Mouse (Mus musculus) A20 (cell line): ENCODE measurements around the gene Naa20.

ENCODE experiments used
- DNase-seq: peaks from one replicate; pipeline ENCODE4 v3.0.0-alpha.2; 2011; ENCODE audit warnings: low read depth, low spot score

Naa20 gene

DNA sequence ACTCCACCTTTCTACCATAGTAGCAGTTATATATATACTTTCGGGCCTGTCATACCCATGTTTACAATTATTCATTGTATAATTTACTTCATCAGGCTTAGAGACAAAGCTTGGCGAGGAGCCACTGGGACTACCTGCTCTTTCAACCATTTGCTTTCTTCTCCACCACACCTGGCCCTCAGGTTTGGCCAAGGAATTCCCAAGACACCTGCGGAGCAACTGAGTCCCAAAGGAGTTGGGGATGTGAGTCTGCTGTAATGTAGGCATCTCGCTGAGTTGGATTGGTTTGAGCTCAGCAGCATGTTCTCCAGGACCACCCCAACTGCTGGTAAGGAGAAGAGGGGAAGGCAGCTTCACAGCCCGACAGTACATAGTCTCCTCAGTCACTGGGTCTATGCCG lies at the start of gene Naa20:
Gene Naa20 (plus strand): TSS at position 239 of the 400 bp plus-strand sequence.
- DNase-seq: no peak

DNA sequence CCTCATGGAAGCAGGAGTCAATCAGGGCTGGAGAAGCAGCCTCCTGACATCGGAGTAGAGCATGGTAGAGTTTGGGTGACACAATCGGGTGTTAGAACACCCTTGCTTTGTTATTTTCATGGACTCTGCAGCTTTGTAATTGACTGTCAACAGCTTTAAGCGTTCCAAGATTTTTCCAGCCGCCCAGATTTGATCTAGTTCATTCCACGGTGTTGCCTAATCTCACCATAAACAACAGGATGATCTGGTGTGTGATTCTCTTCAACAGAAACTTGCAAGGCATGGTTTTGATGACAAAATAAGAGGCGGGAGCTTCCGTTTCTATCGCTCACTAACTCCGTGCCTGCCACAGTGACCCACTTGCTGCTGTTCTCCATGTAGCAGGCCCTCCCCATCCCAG lies 46.1 kb upstream of the Naa20 start:
- no peak for DNase-seq

DNA sequence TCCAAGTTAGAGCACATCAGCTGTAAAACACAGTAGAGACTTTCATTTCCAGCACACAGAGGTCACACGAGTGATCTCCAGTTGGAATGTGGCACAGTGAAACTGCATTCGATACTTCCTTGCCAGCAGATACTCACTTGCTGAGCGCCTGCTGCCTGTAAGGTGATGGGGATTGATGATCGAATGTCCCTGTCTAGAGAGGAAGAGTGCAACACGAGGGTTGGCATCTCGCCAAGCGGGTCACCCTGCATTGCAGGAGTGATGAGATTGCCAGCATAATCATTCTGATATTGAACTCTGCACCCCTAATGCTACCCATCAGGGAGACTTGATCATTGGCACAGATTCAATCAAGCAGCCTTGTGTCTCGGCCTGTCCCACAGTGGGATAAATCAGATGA lies 44.0 kb upstream of the Naa20 start:
- no peak for DNase-seq

DNA sequence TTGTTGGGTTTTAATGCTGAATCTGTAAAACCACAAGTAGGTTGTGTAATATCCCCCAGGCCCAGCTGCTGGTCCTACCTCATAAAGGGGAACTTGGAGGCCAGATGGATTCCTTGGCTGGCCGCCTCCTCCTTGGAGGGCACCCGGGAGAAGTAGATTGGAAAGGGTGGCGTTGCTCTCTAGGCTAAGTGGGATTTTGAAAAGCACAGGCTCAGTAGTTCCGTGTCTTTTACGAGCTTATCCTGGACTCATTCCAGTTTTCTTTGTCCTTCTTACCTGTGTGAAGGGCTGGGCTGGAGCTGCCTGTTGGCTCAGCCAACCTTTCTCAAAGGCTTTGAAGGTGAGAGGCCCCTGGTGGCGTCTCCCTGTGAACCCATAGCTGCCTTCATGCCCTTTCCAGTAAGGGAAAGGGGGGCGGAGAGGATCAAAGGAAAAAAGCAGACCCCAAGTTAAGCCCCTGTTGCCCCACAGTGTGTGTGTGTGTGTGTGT lies 42.4 kb upstream of the Naa20 start:
- no peak for DNase-seq

DNA sequence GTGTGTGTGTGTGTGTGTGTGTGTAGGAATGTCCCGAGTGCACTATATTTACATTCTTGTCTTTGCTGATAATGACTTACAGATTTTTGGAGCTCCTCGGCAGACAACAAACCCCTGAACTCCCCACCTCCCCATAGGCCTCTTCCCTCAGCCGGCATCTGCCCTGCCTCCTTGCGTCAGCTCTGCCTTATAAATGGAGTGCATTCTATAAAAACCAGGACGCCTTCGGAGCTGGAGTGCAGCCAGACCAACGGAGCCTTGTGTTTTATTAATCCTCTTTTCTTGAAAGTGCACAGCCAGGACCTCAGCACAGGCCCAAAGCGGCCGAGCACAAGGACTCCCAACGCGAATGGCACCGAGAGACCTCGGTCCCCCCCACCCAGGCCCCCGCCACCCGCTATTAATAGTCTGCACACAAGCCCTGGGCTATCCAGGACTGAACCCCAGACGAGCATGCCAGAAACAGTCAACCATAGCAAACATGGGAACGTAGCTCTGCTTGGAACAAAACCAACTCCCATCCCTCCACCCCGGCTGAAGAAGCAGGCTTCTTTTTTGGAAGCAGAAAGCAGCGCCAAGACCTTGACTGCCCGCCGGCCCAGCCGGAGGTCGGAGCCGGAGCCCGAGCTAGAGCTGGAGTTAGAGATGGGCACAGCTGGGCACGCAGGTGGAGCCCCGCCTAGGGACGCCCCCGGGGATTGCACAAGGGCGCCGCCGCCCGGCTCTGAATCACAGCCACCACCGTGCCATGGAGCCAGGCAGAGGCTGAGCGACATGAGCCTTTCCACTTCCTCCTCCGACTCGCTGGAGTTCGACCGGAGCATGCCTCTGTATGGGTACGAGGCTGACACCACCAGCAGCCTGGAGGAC lies 41.7 kb upstream of the Naa20 start:
- DNase-seq: peak; percentile 51

DNA sequence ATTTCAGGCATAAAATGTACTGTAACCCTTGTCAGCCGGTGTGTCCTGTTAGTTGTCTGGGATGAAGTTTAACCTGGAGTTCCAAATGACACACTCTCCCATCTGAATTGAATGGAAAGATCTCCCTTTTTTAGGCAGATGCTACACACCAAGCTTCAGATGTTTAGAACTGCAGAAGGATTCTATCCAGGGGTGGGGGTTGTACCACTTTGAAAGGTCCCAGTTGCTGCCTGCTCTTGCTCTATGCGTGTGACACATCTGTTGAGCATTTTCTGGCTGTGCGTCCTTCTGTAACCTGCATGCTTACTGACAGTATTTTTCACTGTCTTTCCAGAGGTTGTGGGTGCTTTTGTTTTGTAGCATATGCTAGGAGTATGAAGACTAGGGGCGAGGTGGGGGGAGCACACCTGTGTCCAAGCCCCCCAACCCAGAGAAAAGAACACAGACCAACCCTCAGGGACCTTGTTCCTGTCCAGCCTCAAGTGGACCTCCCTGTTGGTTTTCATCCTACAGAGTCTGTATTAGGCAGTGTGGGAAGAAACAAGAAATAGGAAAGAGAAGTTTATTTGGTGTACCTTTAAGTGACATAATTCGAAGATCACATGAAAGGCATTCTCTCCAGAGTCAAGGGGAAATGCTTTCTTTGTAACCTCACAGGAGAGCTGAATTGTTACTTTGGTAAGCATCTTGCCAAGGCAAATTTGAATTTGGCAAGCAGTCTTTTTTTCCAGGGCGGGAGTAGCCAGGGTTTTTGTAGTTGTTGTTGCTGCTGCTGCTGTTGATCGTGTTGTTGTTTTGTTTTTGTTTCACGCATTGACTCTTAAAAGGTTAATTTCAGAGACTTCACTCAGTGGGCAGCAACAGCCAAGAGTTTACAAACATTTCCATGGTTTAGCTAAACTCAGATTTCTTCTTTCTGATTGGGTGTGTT lies 40.4 kb upstream of the Naa20 start:
- DNase-seq: no peak

DNA sequence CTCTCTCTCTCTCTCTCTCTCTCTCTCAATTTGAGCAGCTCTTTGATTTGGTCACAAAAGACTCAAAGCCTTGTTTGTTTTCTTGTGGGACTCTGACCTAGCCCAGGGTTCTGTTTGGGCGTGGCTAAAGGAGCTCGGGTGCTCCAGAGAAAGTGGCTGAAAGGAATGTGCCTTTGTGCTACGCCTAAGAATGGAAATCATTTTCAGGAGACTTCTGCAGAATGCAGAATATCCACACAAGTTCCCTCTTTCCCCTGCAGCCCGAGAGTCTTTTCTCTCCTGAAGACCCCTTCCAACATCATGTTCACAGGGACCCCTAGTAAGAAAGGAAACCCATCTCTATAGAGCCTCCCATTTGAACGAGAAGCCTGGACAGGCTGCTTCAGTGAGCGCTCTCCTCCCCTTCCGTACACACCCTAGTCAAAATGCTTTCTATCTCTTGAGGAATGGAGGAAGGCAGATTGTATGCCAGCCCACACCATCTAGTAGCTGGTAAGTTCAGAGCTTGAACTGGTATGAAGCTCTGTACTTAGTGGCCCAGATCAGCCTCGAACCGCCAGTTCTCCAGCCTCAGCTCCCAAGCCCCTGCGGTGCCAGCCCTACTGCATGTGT lies 39.6 kb upstream of the Naa20 start:
- DNase-seq: no peak

DNA sequence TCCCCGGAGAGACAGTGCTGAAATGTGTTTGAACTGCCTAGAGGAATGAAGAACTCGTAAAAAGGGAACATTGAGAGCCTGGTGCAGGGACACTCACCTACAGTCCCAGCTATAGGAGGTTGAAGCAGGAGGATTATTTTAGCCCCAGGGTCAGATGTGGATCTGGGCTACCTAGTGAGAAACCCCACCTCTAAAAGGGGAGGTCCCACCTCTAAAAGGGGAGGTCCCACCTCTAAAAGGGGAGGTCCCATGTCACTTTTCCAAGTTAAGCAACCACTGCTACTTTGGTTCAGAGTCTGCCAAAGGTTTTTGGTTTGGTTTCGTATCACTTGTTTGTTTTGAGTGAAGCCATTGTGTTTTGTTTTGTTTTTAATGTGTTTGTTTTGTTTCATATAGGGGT lies 36.6 kb upstream of the Naa20 start:
- DNase-seq: peak; percentile 11

DNA sequence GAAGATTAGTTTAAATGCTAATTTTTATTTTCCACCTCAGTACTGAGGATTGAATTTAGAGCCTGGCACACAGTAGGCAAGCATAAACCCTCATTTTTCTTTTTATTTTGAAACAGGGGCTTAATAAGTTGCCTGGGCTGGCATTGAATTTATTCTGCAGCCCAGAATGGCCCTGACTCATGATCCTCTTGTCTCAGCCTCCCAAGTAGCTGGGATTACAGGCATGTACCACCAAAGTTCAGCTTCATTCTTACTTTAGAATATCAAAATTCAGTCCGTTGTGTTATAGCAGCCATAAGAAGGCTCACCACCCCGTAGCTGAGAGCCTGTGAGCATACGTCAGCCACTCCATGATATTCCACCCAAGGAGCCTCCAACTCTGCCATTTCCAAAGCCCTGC lies 35.7 kb upstream of the Naa20 start:
- no peak for DNase-seq

DNA sequence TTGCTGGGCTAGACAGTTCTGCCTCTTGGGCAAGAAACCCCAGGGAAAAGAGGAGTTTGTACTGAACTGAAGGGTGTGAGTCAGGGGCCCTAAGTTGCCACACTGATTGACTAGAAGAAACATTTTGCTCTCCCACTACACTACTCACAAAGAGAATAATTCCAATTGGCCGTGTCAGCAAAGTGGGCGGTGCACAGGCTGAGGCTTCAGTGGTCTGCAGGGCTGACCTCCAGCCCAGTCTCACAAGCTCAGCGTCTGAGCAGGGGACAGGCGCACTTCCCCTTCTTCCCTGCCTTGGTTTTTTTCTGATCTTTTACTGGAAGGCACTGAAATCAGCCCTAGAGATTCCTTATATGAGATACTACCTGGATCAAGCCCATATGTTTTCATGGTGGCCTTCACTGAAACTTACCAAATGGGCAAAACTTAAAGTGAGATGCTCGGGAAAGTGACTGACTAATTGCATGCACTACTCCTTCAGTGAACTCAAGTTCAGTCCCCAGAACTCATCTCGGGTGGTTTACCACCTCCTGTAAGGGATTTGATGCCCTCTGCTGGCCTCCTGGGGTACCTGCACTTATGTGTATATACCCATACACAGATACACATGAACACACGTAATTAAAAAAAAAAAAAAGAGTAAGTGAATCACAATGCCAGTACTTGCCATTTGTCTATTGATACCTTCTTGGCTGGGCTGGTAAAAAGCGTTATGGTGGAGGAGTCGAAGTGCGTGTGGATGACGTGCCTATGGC lies 35.0 kb upstream of the Naa20 start:
- DNase-seq: no peak

DNA sequence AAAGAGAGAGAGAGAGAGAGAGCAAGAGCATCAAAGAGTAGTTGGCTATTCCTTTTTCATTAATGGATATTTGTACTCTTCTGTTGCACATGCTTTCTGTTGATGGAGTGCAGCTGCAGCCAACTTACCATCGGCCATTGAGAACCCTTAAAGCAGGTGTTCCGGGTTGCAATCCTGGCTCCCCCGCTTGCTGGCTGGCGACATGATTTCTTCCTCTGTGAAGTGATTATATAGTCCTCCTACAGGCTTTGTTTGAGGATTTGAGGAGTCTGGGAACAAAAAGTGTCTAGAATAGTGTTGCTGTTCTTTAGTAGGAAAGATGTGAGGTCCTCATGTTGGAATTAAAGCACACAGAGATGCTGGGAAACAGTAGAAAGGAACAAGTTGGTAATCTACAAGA lies 30.6 kb upstream of the Naa20 start:
- DNase-seq: no peak

DNA sequence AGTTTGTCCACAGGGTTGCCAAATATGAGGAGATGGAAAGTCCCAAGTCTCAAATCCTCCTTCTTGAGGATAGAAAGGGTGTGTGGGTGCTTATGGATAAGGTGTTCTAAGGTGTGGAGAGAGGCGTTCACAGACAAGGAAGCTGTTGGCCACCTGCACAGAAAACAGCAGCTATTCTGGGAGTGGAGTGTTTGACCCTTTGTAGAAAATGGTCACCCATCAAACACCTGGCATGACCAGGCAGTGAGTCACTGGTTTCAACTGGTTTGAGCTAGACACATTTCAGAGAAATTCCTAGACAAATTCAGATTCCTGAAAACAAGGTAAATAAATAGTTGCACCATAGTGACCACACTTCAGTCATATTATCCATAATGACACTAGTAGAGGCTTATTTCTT lies 29.8 kb upstream of the Naa20 start:
- no peak for DNase-seq

DNA sequence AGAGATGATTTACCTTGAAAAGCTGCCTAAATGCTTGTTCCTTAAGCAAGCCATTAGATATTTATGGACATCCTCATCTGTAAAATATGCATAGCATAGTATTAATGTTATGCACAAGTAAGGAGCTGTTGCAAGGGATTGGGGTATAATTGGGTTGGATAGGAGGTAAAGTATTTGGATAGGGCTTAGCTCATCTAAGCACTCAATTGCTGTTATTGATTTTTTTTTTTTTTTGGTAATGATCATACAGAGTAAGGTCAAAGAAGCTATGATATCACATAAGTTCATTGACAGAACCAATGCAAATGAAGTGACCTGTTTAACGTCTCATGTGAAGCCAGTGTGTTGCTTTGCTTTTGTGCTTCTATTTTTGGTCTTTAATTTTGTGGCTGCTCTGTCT lies 27.9 kb upstream of the Naa20 start:
- DNase-seq: no peak

DNA sequence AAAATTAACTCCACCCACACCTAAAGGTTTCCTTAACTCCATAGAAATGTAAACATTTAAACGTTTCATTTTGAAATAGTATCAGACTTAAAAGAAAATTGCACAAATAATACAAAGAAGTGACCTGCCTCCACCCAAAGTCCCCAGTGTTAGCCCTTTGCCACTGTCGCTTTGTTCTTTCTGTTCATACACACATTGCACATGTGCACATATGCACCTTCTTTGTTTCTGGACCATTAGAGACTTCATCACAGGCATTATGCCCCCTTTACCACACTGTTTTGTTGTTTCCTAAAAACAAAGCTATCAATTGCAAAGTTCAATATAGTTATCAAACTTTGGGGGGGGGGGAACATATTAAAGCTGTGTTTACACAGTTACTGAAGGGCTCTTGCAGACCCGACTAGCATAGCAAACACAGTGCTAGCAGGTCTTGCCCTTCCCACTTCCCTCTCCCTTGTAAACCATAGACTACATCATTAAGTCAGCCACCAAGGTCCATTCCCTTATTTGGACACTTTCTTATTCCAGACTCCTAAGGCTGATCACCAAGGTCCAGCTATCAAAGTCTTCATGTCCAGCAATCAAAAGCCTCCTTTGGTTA lies 26.9 kb upstream of the Naa20 start:
- DNase-seq: no peak

DNA sequence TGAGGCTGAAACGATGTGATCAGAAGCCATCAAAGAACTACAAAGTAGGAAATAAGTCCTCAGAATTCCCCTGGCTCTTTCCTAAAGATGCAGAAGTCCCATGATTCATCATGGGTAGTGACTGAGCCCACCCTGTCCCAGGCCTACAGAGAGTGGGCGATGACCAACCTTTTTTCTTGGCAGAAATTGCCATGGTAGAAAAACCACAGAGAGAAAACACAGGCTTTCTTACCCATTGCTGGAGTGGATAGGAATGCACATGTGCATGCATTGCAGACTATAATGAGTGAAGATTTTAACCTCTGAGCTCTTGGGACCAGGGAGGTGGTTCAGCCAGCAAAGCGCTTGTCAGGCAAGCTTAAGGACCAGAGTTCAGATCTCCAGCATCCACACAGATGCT lies 24.7 kb upstream of the Naa20 start:
- DNase-seq: no peak

DNA sequence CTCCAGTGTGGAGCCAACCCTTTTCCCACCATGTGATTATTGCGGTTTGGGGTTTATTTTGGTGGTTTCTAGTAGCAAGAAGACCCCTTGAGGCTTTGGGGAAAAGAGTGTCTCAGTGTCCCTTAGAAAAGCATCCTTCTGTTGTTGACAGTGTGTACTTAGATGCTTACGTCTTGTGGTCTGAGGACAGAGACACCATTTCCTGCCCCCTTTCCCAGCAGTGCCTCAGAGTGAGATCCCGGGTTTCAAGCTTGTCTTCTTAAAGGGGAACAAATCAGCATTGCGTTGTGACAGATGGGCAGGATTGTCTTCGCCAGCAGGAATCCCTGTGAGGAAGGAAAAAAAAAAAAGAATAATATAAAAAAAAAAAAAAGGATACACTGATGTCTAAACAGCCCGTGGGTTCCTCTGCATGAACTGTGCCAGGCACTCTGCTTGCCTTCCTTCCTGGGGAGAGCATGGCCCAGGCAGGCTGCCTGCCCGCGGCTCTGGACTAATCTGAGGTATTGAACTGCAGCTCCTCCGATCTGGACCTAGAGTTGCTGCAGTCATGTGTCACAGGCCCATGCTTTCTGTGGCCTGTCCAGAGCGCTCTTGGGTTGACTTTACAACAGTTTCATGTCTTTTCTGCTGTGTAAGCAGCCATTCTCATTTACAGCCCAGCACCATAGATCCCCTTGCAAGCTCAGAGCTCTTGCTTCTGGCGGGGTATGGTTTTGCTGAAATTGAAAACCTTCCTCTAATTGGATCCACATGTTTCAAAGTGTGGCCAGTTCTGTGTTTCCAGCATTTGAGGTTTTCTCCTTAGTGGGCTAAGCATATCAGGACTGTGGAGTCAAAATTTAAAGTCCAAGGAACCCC lies 20.8 kb upstream of the Naa20 start:
- DNase-seq: no peak

DNA sequence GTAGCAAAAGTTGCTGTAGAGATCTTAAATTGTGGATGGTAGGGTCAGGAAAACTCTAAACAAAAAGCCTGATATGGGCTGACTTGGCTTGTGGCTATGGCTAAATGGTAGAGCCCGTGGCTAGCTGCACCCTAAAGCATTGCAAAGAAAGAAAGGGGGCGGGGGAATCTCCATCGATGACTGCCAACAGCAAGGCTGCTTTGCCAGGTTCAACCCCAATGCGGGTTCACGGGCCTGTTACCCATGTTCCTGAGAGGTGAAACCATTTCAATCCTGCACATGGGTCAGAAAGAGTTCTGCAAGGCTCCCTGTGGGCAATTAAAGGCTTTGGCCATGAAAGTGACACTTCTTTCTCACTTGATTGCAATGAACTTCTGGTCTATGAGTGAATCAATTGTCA lies 20.0 kb upstream of the Naa20 start:
- no peak for DNase-seq

DNA sequence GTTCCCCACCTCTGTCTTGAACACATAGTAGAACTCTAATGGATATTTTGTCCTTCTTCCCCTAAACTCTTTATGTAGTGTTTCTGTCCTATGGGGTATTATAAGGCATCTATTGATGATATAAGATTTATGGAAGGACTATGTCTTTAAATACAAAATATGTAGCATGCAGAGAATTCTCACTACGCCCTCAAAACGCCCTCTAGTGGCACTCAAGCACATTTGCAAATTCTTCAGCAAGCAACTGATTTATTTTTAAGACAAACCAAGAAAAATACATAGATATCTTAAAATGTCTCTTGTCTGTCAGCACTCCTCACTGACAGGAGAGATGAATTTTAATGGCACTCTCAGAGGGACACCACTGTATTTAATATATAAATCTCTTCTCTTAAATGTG lies 19.5 kb upstream of the Naa20 start:
- peak; percentile 30 for DNase-seq

DNA sequence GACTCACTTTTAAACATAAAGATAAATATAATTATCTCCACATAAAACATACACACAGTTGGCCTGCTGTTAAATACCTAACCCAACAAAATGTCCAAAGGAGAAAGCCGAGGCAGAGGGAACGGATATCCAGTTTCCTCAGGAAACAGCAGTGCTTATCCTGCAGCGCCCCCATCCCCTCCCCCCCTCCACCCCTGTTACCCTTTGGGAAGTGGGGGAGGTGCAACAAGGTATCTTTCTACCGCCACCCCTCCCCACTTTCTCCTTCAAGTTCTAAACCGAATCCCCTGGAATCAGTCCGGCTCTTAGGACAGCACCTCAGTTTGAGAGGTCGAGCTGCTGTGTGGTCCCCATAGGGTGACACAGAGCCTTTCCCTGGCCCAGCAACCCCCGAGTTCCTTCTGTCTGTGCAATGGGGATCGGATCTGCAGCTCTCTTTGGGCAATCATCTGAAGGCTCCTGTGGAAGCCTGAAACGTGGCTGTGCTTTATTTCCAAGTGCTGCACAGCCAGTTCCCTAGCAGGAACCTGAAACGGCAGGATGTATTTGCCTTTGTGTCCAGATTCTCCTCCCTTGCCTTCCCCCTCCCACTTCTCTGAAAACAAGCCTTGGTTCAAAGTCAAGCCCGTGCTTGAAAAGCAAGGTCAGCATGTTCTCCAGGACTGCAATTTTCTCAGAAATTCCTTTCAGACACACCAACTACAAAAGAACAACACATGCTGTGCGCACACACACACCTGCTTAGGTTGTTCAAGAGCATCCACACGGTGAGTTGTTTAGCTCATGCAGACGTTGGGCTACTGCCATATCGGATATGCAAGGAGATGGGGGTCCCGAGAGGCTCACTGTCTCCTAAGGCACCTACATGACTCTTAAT lies 17.6 kb upstream of the Naa20 start:
- no peak for DNase-seq
